Mouse (Mus musculus): ENCODE measurements around the gene Tlcd1.

Gene Tlcd1

GRCm38 (mm10) chr11:78161169-78161568, 15.3 kb upstream of the Tlcd1 start:
- no peak for DNase-seq (ENCODE audit: low read depth)

- DNase-seq (ENCODE audit: low read depth), result no peak
These were observed 14.5 kb upstream of the Tlcd1 start for GRCm38 (mm10) chr11:78161968-78162367.

GRCm38 (mm10) chr11:78162504-78162903, 14.0 kb upstream of the Tlcd1 start:
- DNase-seq (ENCODE audit: low read depth), result peak; percentile 21

GRCm38 (mm10) chr11:78163045-78163444, 13.5 kb upstream of the Tlcd1 start:
- DNase-seq (ENCODE audit: low read depth), result peak; percentile 37

GRCm38 (mm10) chr11:78163681-78164603, 12.6 kb upstream of the Tlcd1 start:
- DNase-seq (ENCODE audit: low read depth), result peak; percentile 76

GRCm38 (mm10) chr11:78164604-78164923, 11.9 kb upstream of the Tlcd1 start:
- peak; percentile 61 for DNase-seq (ENCODE audit: low read depth)

- peak; percentile 91 for DNase-seq (ENCODE audit: low read depth)
These were observed 11.4 kb upstream of the Tlcd1 start, which contains the start of gene Traf4 for GRCm38 (mm10) chr11:78164924-78165760. Gene Traf4 (minus strand): TSS chr11:78165589.

- no peak for DNase-seq (ENCODE audit: low read depth)
These were observed 10.8 kb upstream of the Tlcd1 start for GRCm38 (mm10) chr11:78165761-78166109.

GRCm38 (mm10) chr11:78166161-78166560, 10.3 kb upstream of the Tlcd1 start:
- DNase-seq (ENCODE audit: low read depth), result peak; percentile 15

GRCm38 (mm10) chr11:78166640-78167039, 9.9 kb upstream of the Tlcd1 start:
- DNase-seq (ENCODE audit: low read depth), result peak; percentile 14

- DNase-seq (ENCODE audit: low read depth), result no peak
These were observed 9.1 kb upstream of the Tlcd1 start for GRCm38 (mm10) chr11:78167257-78167959.

- peak; percentile 84 for DNase-seq (ENCODE audit: low read depth)
These were observed 7.7 kb upstream of the Tlcd1 start for GRCm38 (mm10) chr11:78168541-78169468.

- no peak for DNase-seq (ENCODE audit: low read depth)
These were observed 6.2 kb upstream of the Tlcd1 start for GRCm38 (mm10) chr11:78170306-78170705.

GRCm38 (mm10) chr11:78171328-78171727, 5.2 kb upstream of the Tlcd1 start:
- DNase-seq (ENCODE audit: low read depth), result peak; percentile 56

GRCm38 (mm10) chr11:78172034-78172747, 4.3 kb upstream of the Tlcd1 start:
- DNase-seq (ENCODE audit: low read depth), result peak; percentile 42

GRCm38 (mm10) chr11:78172748-78173383, 3.6 kb upstream of the Tlcd1 start:
- DNase-seq (ENCODE audit: low read depth), result no peak

GRCm38 (mm10) chr11:78174506-78174905, 2.0 kb upstream of the Tlcd1 start:
- DNase-seq (ENCODE audit: low read depth), result no peak

- DNase-seq (ENCODE audit: low read depth), result no peak
These were observed 625 bp upstream of the Tlcd1 start for GRCm38 (mm10) chr11:78175771-78176401.

- peak; percentile 92 for DNase-seq (ENCODE audit: low read depth)
These were observed 407 bp downstream of the Tlcd1 start for GRCm38 (mm10) chr11:78176905-78177331.

Data from induced T-regulatory cell, adult 2 months (primary cell).